Mouse (Mus musculus): ENCODE results near the gene Efcab9.
A peak's percentile ranks its signal among the peaks of the same experiment; 100 is the strongest.

Efcab9 gene

GRCm38 (mm10) chr11:32556333-32556990 is 24.6 kb upstream of the Efcab9 start:
- no peak for DNase-seq (ENCODE audit: low spot score in 2 of 2)

DNA sequence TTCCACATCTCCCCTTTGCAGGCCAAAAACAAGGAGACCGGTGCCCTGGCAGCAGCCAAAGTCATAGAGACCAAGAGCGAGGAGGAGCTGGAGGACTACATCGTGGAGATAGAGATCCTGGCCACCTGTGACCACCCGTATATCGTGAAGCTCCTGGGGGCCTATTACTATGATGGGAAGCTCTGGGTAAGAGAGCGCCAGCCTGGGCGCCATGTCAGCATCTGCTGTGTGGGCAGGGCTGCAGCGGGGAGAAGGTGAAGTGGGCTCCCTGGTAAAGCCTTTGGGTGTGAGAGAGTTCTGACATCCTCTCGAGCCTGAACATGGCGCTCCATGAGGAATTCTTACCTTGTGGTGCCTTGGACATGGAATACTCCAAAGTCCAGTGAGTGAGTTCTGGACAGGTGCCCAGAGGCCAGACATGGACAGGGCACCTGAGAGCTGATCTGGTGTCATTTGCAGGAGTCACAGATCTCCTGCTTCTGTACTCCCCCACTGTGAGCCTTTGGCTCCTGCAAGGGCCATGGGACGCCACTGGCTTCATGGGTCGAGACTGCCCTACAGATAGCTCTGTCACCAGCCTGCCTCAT is 23.3 kb upstream of the Efcab9 start:
- no peak for DNase-seq (ENCODE audit: low spot score in 2 of 2)

DNA sequence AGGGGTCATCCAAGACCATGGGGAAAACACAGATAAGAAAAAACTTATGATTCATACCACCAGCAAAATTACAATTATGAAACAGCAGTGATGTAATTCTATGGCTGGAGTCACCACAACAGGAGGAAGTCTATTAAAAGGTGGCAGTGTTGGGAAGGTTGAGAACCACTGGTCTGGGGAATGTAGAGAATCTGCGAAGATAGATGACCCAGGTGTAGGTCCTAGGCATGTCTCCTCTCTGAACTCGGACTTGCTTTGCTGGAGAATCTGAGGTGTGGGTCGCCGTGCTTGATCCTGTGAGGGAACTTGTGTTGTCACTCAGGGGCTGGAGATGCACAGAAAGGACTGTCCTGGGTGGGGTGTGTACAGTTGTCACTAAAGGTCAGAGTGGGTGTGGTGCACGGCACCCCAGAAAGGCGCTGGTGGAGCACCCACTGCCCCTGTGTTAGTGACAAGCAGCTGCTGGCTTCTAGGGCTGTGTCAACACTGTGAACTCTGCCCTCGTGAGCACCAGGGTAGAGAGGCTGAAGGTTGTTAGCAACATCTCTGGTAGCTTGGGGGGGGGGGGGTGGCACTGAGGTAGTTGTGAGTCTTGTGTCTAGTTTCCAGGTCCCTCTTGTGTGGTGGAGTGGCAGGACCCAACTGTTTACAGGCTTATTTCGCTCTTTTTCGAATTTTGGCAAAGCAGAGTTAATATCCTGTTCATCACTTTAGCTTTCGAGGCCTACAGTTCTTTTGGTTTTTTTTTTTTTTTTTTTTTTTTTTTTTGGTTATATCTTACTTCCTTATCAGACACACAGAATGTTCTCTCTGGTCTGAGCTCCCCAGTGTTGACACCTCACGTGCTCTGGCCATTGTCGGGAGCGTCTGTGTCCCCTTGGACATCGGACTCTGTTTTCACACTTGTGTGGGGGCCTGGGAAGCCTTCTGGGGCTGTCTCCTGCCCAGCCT is 22.5 kb upstream of the Efcab9 start:
- no peak for DNase-seq (ENCODE audit: low spot score in 2 of 2)

- DNase-seq (ENCODE audit: low spot score in 2 of 2): no peak
These were observed 21.6 kb upstream of the Efcab9 start for GRCm38 (mm10) chr11:32553311-32554140.

GRCm38 (mm10) chr11:32552401-32553090 is 20.7 kb upstream of the Efcab9 start:
- no peak for DNase-seq (ENCODE audit: low spot score in 2 of 2)

GRCm38 (mm10) chr11:32551579-32552297 is 19.9 kb upstream of the Efcab9 start:
- DNase-seq (ENCODE audit: low spot score in 2 of 2): no peak

GRCm38 (mm10) chr11:32551056-32551455 is 19.2 kb upstream of the Efcab9 start:
- no peak for DNase-seq (ENCODE audit: low spot score in 2 of 2)

DNA sequence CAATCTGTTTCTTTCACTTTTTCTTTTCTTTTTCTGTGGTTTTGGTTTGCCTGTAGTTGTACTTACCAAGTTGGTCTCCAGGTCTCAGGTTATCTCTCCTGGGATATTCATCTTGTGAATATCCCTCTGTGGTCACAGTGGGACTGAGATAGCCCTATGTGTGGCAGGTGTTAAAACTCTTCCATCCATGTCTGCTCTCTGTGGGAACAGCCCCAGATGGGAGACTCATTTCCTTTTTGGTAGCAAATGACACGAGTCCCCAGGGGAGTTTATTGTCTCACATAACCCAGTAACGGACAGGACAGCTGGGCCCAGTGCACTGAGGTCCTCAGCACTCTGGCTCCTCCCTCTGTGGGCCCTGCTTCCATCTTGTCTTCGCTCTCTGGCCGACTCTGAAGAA is 18.2 kb upstream of the Efcab9 start:
- DNase-seq (ENCODE audit: low spot score in 2 of 2): no peak

- DNase-seq (ENCODE audit: low spot score in 2 of 2): no peak
These were observed 17.4 kb upstream of the Efcab9 start for GRCm38 (mm10) chr11:32549236-32549635.

- DNase-seq (ENCODE audit: low spot score in 2 of 2): no peak
These were observed 16.4 kb upstream of the Efcab9 start for GRCm38 (mm10) chr11:32548240-32548639.

GRCm38 (mm10) chr11:32547391-32547947 is 15.6 kb upstream of the Efcab9 start:
- DNase-seq (ENCODE audit: low spot score in 2 of 2): no peak

- no peak for DNase-seq (ENCODE audit: low spot score in 2 of 2)
These were observed 14.6 kb upstream of the Efcab9 start for GRCm38 (mm10) chr11:32546483-32546882.

DNA sequence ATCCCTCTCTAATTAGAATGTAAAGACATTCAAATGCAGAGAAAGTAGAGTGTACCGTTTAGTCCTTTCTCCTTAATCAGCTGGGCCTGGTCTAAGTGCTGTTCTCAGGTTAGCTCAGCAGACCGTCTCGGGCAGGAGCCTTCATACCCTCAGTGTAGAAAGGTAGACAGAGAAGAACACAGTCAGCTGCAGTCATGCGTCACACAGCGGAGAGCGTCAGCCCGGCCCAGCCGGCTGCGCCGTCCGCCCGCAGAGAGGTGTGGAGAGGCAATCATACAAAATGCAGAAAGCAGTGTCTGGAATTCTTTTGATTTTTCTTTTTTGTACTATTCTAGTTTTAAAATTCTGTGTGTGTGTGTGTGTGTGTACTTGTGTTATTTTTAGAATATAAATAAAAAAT is 13.7 kb upstream of the Efcab9 start:
- DNase-seq (ENCODE audit: low spot score in 2 of 2): no peak

- no peak for DNase-seq (ENCODE audit: low spot score in 2 of 2)
These were observed 12.6 kb upstream of the Efcab9 start for GRCm38 (mm10) chr11:32544497-32544896.

GRCm38 (mm10) chr11:32544041-32544440 is 12.2 kb upstream of the Efcab9 start:
- DNase-seq (ENCODE audit: low spot score in 2 of 2): no peak

GRCm38 (mm10) chr11:32542687-32543411 is 11.0 kb upstream of the Efcab9 start:
- peak; percentile 56 to 58 for DNase-seq (ENCODE audit: low spot score in 2 of 2)

DNA sequence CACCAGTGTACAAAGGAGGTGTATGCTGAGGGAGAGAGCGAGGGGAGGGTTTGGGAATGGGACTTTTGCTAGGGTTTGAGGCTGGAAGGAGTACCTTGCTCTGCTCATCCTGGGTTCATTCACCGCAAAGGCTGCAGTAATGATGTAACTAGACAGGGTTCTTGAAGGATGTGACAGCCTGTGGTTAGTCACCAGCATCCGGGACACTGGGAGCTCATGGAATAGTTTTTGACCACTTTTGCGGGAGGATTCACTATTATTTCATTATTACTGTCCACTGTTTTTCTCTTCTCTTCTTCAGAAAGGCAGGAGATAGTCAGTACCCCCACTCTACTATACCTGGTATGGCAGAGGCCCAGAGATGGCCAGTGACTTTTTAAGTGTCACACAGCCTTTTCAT is 10.3 kb upstream of the Efcab9 start:
- no peak for DNase-seq (ENCODE audit: low spot score in 2 of 2)

DNA sequence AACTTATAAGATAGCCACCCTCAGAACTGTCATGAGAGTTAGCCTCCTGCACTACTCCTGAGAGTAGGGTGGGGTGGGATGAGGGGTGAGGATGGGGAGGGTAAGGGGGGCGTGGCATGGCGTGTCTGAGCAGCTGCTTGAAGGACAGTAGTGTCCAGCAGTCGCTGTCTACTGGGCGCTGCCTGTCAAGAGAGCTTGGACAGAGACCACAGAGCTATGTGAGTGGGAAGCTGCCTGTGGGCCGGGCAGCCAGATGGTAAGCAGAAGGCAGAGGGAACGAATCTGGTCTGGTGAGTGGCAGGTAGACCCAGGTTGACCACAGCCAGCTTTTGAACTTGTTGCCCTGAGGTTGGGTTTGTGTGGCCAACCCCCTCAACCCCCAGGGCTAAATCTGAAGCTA is 8.6 kb upstream of the Efcab9 start:
- DNase-seq (ENCODE audit: low spot score in 2 of 2): no peak

GRCm38 (mm10) chr11:32539717-32540116 is 7.8 kb upstream of the Efcab9 start:
- no peak for DNase-seq (ENCODE audit: low spot score in 2 of 2)

All from spleen, postnatal 14 days (tissue).